In the genomic region with DNA sequence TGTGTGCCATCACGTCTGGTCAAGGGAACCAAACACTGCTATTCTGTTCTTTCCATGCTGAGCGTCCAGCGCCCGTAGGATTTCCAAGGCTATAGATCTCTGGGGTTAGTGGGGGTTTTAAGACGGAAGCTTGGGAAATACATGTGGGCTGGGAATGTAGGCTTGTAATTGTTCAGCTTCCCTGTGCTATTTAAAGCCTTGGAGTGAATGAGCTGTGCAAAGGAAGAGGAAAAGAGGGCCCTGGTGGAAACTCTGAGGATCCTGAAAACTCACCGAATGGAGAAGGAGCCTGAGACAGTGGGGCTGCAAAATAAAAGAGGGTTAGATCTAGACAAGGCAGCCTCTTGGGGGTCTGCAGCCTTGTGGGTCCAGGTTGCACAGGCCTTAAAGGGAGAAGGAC, we compare ENCODE assay signal across 14 mouse cellular contexts.
DNase-seq lines count a peak whose midpoint lies in the region; ATAC-seq and TF ChIP-seq lines count a peak whose summit lies in the region.
"Had no signal": no experiment of that assay in that cellular context is flagged by ENCODE, and none has a peak within 500 bp of the region (broad histone marks: within the 10 kb centered on the region; RNA-seq: fewer than 3 reads in every experiment).

No protein-coding gene starts in this region.

- ATAC-seq in hindbrain, embryonic 13.5 days (ENCODE audit: low FRiP score) = no peak
- ATAC-seq in hindbrain, embryonic 11.5 days (ENCODE audit: low FRiP score) = no peak
- no peak for ATAC-seq in limb, embryonic 12.5 days (ENCODE audit: insufficient number of reproducible peaks, insufficient read depth, low FRiP score, low TSS enrichment, low read depth)
- ATAC-seq in embryonic facial prominence, embryonic 14.5 days (ENCODE audit: low read depth) = no peak
- ATAC-seq in heart, postnatal 0 days (ENCODE audit: insufficient read depth, low read depth) = no peak
- no peak for ATAC-seq in forebrain, embryonic 16.5 days

- H3K9ac ChIP-seq in hindbrain, embryonic 13.5 days = no peak overlapping the region
- no peak overlapping the region for H3K9ac ChIP-seq in hindbrain, embryonic 11.5 days (ENCODE audit: low read depth, low read length)
- no peak overlapping the region for H3K9ac ChIP-seq in limb, embryonic 12.5 days (replicated peaks)
- no peak overlapping the region for H3K9ac ChIP-seq in embryonic facial prominence, embryonic 14.5 days (ENCODE audit: low read depth, low read length)
- no peak overlapping the region for H3K9ac ChIP-seq in heart, postnatal 0 days (replicated peaks; ENCODE audit: low read depth, low read length)
- H3K9ac ChIP-seq in forebrain, embryonic 16.5 days (replicated peaks; ENCODE audit: low read depth, low read length) = no peak overlapping the region
- H3K9ac ChIP-seq: forebrain, embryonic 12.5 days had no signal

- H3K36me3 ChIP-seq in hindbrain, embryonic 13.5 days = no peaks in the 10 kb centered on the region
- no peaks in the 10 kb centered on the region for H3K36me3 ChIP-seq in hindbrain, embryonic 11.5 days (ENCODE audit: control insufficient read depth, insufficient read depth, low read length)
- no peaks in the 10 kb centered on the region for H3K36me3 ChIP-seq in limb, embryonic 12.5 days
- no peaks in the 10 kb centered on the region for H3K36me3 ChIP-seq in limb, embryonic 10.5 days
- H3K36me3 ChIP-seq in embryonic facial prominence, embryonic 14.5 days (ENCODE audit: control insufficient read depth, insufficient read depth, low read length) = no peaks in the 10 kb centered on the region
- no peaks in the 10 kb centered on the region for H3K36me3 ChIP-seq in heart, postnatal 0 days (replicated peaks; ENCODE audit: control insufficient read depth, insufficient read depth, low read length)
- H3K36me3 ChIP-seq in forebrain, embryonic 16.5 days (ENCODE audit: control insufficient read depth, insufficient read depth) = no peaks in the 10 kb centered on the region
- H3K36me3 ChIP-seq: forebrain, embryonic 12.5 days had no signal

- peaks cover 20% of the 10 kb centered on the region for H3K4me1 ChIP-seq in hindbrain, embryonic 13.5 days (replicated peaks)
- H3K4me1 ChIP-seq in hindbrain, embryonic 11.5 days (replicated peaks; ENCODE audit: control insufficient read depth, insufficient read depth, low read length) = no peaks in the 10 kb centered on the region
- peaks cover 36% of the 10 kb centered on the region for H3K4me1 ChIP-seq in limb, embryonic 12.5 days (replicated peaks)
- H3K4me1 ChIP-seq in limb, embryonic 10.5 days = peaks cover 18% of the 10 kb centered on the region
- H3K4me1 ChIP-seq in embryonic facial prominence, embryonic 14.5 days (ENCODE audit: control insufficient read depth, insufficient read depth, low read length) = peaks cover 26% of the 10 kb centered on the region
- H3K4me1 ChIP-seq in heart, postnatal 0 days (ENCODE audit: control insufficient read depth, insufficient read depth) = peaks cover 23% of the 10 kb centered on the region
- H3K4me1 ChIP-seq in forebrain, embryonic 16.5 days (replicated peaks; ENCODE audit: control insufficient read depth, insufficient read depth, low read length) = peaks cover 26% of the 10 kb centered on the region

- no peak overlapping the region for H3K4me3 ChIP-seq in hindbrain, embryonic 13.5 days
- H3K4me3 ChIP-seq in hindbrain, embryonic 11.5 days (ENCODE audit: low read depth, low read length) = no peak overlapping the region
- no peak overlapping the region for H3K4me3 ChIP-seq in limb, embryonic 12.5 days (replicated peaks)
- no peak overlapping the region for H3K4me3 ChIP-seq in limb, embryonic 10.5 days
- no peak overlapping the region for H3K4me3 ChIP-seq in embryonic facial prominence, embryonic 14.5 days (ENCODE audit: low read depth, low read length)
- no peak overlapping the region for H3K4me3 ChIP-seq in heart, postnatal 0 days (ENCODE audit: low read depth, low read length)
- H3K4me3 ChIP-seq in forebrain, embryonic 16.5 days (replicated peaks; ENCODE audit: low read length) = no peak overlapping the region
- H3K4me3 ChIP-seq: forebrain, embryonic 12.5 days had no signal

- no peak overlapping the region for H3K4me2 ChIP-seq in hindbrain, embryonic 13.5 days
- no peak overlapping the region for H3K4me2 ChIP-seq in hindbrain, embryonic 11.5 days (replicated peaks; ENCODE audit: low read depth, low read length)
- H3K4me2 ChIP-seq in limb, embryonic 12.5 days = no peak overlapping the region
- H3K4me2 ChIP-seq in embryonic facial prominence, embryonic 14.5 days (ENCODE audit: low read depth, low read length) = no peak overlapping the region
- H3K4me2 ChIP-seq in heart, postnatal 0 days (ENCODE audit: low read depth, low read length) = no peak overlapping the region
- H3K4me2 ChIP-seq in forebrain, embryonic 16.5 days (ENCODE audit: low read length) = no peak overlapping the region
- H3K4me2 ChIP-seq: forebrain, embryonic 12.5 days had no signal

- no peak for TF ChIP-seq EP300 in heart, postnatal 0 days (IDR thresholded peaks at IDR 0.05; ENCODE audit: low read depth)

- no peak for DNase-seq in hindbrain, embryonic 11.5 days (ENCODE audit: low spot score)
- no peak for DNase-seq in limb, embryonic 10.5 days (ENCODE audit: low spot score)
- no peak for DNase-seq in embryonic facial prominence, embryonic 14.5 days (ENCODE audit: low spot score)
- peak; percentile 21 for DNase-seq in heart, postnatal 0 days (ENCODE audit: low spot score)
- DNase-seq: cerebellum, adult 2 months; gastrocnemius, postnatal 14 days; kidney, adult 11 months; lung, postnatal 4 days; midbrain, embryonic 14.5 days had no signal

- H3K27me3 ChIP-seq in hindbrain, embryonic 13.5 days = no peaks in the 10 kb centered on the region
- no peaks in the 10 kb centered on the region for H3K27me3 ChIP-seq in hindbrain, embryonic 11.5 days (ENCODE audit: control insufficient read depth, insufficient read depth, low read length)
- no peaks in the 10 kb centered on the region for H3K27me3 ChIP-seq in limb, embryonic 12.5 days
- H3K27me3 ChIP-seq in limb, embryonic 10.5 days (ENCODE audit: low read depth, poor library complexity, severe bottlenecking) = no peaks in the 10 kb centered on the region
- no peaks in the 10 kb centered on the region for H3K27me3 ChIP-seq in embryonic facial prominence, embryonic 14.5 days (replicated peaks; ENCODE audit: control insufficient read depth, insufficient read depth, low read length)
- no peaks in the 10 kb centered on the region for H3K27me3 ChIP-seq in heart, postnatal 0 days (ENCODE audit: control insufficient read depth, insufficient read depth, low read length)
- no peaks in the 10 kb centered on the region for H3K27me3 ChIP-seq in forebrain, embryonic 16.5 days (replicated peaks; ENCODE audit: control insufficient read depth, insufficient read depth, low read length)
- H3K27me3 ChIP-seq: CH12.LX had no signal

- H3K27ac ChIP-seq in hindbrain, embryonic 13.5 days = 0 out of 2 replicates have a peak overlapping the region, but pooled peaks have one; percentile 48
- H3K27ac ChIP-seq in hindbrain, embryonic 11.5 days (ENCODE audit: low read depth, low read length) = no peak overlapping the region
- H3K27ac ChIP-seq in limb, embryonic 12.5 days = peak overlapping the region; percentile 66
- H3K27ac ChIP-seq in limb, embryonic 10.5 days = no peak overlapping the region
- peak overlapping the region; percentile 50; the same call in 1 of the 2 replicates for H3K27ac ChIP-seq in embryonic facial prominence, embryonic 14.5 days (replicated peaks; ENCODE audit: low read depth, low read length)
- peak overlapping the region; percentile 81 for H3K27ac ChIP-seq in heart, postnatal 0 days (ENCODE audit: low read depth)
- no peak overlapping the region for H3K27ac ChIP-seq in forebrain, embryonic 16.5 days (ENCODE audit: low read length)
- H3K27ac ChIP-seq: forebrain, embryonic 12.5 days had no signal

- 66% methylated on average over 6 of the region's 6 CpGs for WGBS in hindbrain, embryonic 13.5 days
- WGBS in hindbrain, embryonic 11.5 days = 78% methylated on average over 6 of the region's 6 CpGs
- WGBS in limb, embryonic 12.5 days = 72% methylated on average over 6 of the region's 6 CpGs
- 84% methylated on average over 6 of the region's 6 CpGs for whole genome bisulfite sequencing in limb, embryonic 10.5 days
- 67% methylated on average over 6 of the region's 6 CpGs for WGBS in embryonic facial prominence, embryonic 14.5 days
- 41% methylated on average over 6 of the region's 6 CpGs for WGBS in heart, postnatal 0 days
- 64% methylated on average over 6 of the region's 6 CpGs for WGBS in forebrain, embryonic 16.5 days

- 0 out of 2 replicates have a peak, but pooled peaks cover 5% of the 10 kb centered on the region for H3K9me3 ChIP-seq in hindbrain, embryonic 13.5 days
- no peaks in the 10 kb centered on the region for H3K9me3 ChIP-seq in hindbrain, embryonic 11.5 days (ENCODE audit: control insufficient read depth, low read length)
- H3K9me3 ChIP-seq in limb, embryonic 12.5 days = peaks cover 5% of the 10 kb centered on the region; the same call in 1 of the 2 replicates
- H3K9me3 ChIP-seq in limb, embryonic 10.5 days (replicated peaks) = no peaks in the 10 kb centered on the region
- H3K9me3 ChIP-seq in embryonic facial prominence, embryonic 14.5 days (ENCODE audit: control insufficient read depth, low read length) = 0 out of 2 replicates have a peak, but pooled peaks cover 4% of the 10 kb centered on the region
- 0 out of 2 replicates have a peak, but pooled peaks cover 8% of the 10 kb centered on the region for H3K9me3 ChIP-seq in heart, postnatal 0 days (replicated peaks; ENCODE audit: control insufficient read depth, low read length)
- H3K9me3 ChIP-seq in forebrain, embryonic 16.5 days (ENCODE audit: control insufficient read depth, low read length) = no peaks in the 10 kb centered on the region

- no peak for TF ChIP-seq CTCF in heart, postnatal 0 days (IDR thresholded peaks at IDR 0.05; ENCODE audit: low read depth)

Comparison
In these comparisons a context has a peak if more than half of its experiments do, and no peak if none do; other contexts are left out.
1. H3K27ac ChIP-seq: peak in hindbrain, embryonic 13.5 days (single experiment), limb, embryonic 12.5 days (single experiment), embryonic facial prominence, embryonic 14.5 days (single experiment) and heart, postnatal 0 days (single experiment); none in hindbrain, embryonic 11.5 days (single experiment), limb, embryonic 10.5 days (single experiment) and forebrain, embryonic 16.5 days (single experiment).